In genomic region chr6:88794561-88794971, GRCm38 (mm10) we compare ENCODE assay signal across 15 mouse cellular contexts. TPM values are rescaled to one million over a fixed set of nuclear protein-coding genes. Genes with fewer than 3 reads are reported as not detected.
A peak's percentile ranks its signal among the peaks of the same experiment; 100 is the strongest.
DNase-seq lines count a peak whose midpoint lies in the region; ATAC-seq and TF ChIP-seq lines count a peak whose summit lies in the region.
"Had no signal": no experiment of that assay in that cellular context is flagged by ENCODE, and none has a peak within 500 bp of the region (broad histone marks: within the 10 kb centered on the region; RNA-seq: fewer than 3 reads in every experiment).

No protein-coding gene starts in this region.

- ATAC-seq in cerebellum, adult (ENCODE audit: insufficient number of reproducible peaks, low FRiP score, low TSS enrichment) = no peak
- peak; percentile 30; the same call in 1 of the 2 replicates for ATAC-seq in forebrain, postnatal 0 days
- ATAC-seq in midbrain, embryonic 14.5 days (ENCODE audit: low FRiP score, low TSS enrichment) = no peak
- ATAC-seq: intestine, postnatal 0 days; liver, postnatal 0 days; midbrain, embryonic 13.5 days had no signal

- no peaks in the 10 kb centered on the region for H3K27me3 ChIP-seq in kidney, adult 2 months (replicated peaks; ENCODE audit: control insufficient read depth, insufficient read depth, low read length)
- no peaks in the 10 kb centered on the region for H3K27me3 ChIP-seq in forebrain, postnatal 0 days (ENCODE audit: insufficient read depth, low read length)
- no peaks in the 10 kb centered on the region for H3K27me3 ChIP-seq in midbrain, embryonic 14.5 days (ENCODE audit: control insufficient read depth, insufficient read depth, low read length)
- H3K27me3 ChIP-seq: midbrain, embryonic 13.5 days had no signal

- peak overlapping the region; percentile 36; the same call in 1 of the 2 replicates for H3K4me2 ChIP-seq in forebrain, postnatal 0 days (ENCODE audit: low read depth)
- no peak overlapping the region for H3K4me2 ChIP-seq in midbrain, embryonic 14.5 days (ENCODE audit: low read length)
- H3K4me2 ChIP-seq: midbrain, embryonic 13.5 days had no signal

- peaks cover 7% of the 10 kb centered on the region; the same call in 1 of the 2 replicates for H3K4me1 ChIP-seq in kidney, adult 2 months (ENCODE audit: control insufficient read depth, insufficient read depth, low read length)
- H3K4me1 ChIP-seq in forebrain, postnatal 0 days (ENCODE audit: insufficient read depth) = peaks cover 15% of the 10 kb centered on the region; the same call in 1 of the 2 replicates
- peaks cover 11% of the 10 kb centered on the region for H3K4me1 ChIP-seq in midbrain, embryonic 14.5 days (ENCODE audit: control insufficient read depth, insufficient read depth, low read length)

- no peaks in the 10 kb centered on the region for H3K36me3 ChIP-seq in kidney, adult 2 months (ENCODE audit: control insufficient read depth, insufficient read depth, low read length)
- no peaks in the 10 kb centered on the region for H3K36me3 ChIP-seq in forebrain, postnatal 0 days (ENCODE audit: insufficient read depth)
- no peaks in the 10 kb centered on the region for H3K36me3 ChIP-seq in midbrain, embryonic 14.5 days (ENCODE audit: control insufficient read depth, insufficient read depth, low read length)
- H3K36me3 ChIP-seq: midbrain, embryonic 13.5 days had no signal

- H3K27ac ChIP-seq in kidney, adult 2 months (ENCODE audit: insufficient read depth, low read depth, low read length) = no peak overlapping the region
- H3K27ac ChIP-seq in forebrain, postnatal 0 days (ENCODE audit: low read depth, low read length) = 0 out of 2 replicates have a peak overlapping the region, but pooled peaks have one; percentile 50
- H3K27ac ChIP-seq in midbrain, embryonic 14.5 days (replicated peaks; ENCODE audit: low read depth, low read length) = no peak overlapping the region
- H3K27ac ChIP-seq: macrophage; midbrain, embryonic 13.5 days had no signal

- TF ChIP-seq POLR2A in kidney, adult 2 months (IDR thresholded peaks at IDR 0.05; ENCODE audit: low read depth, low read length) = no peak
- no peak for TF ChIP-seq POLR2A in brain, embryonic 14.5 days (IDR thresholded peaks at IDR 0.05; ENCODE audit: borderline replicate concordance, extremely low read depth, insufficient read depth, insufficient read length, poor library complexity, severe bottlenecking)

- TF ChIP-seq CTCF in kidney, adult 2 months (conservative IDR thresholded peaks at IDR 0.05; ENCODE audit: insufficient read depth, insufficient read length, low read depth, low read length) = no peak
- TF ChIP-seq CTCF in brain, embryonic 14.5 days (IDR thresholded peaks at IDR 0.05; ENCODE audit: borderline replicate concordance, extremely low read depth, insufficient read depth, insufficient read length) = no peak
- no peak for TF ChIP-seq CTCF in forebrain, postnatal 0 days (IDR thresholded peaks at IDR 0.05; ENCODE audit: low read depth)

- no peak overlapping the region for H3K4me3 ChIP-seq in kidney, adult 2 months (ENCODE audit: insufficient read depth, low read depth, low read length)
- no peak overlapping the region for H3K4me3 ChIP-seq in forebrain, postnatal 0 days (ENCODE audit: low read depth, low read length)
- no peak overlapping the region for H3K4me3 ChIP-seq in midbrain, embryonic 14.5 days (replicated peaks; ENCODE audit: low read depth, low read length)
- H3K4me3 ChIP-seq: erythroblast, embryonic 14.5 days; midbrain, embryonic 13.5 days had no signal

- 49% methylated on average over 14 of the region's 14 CpGs for WGBS in kidney, adult 2 months
- 45% methylated on average over 14 of the region's 14 CpGs for WGBS in forebrain, postnatal 0 days
- WGBS in midbrain, embryonic 14.5 days = 80% methylated on average over 14 of the region's 14 CpGs

- peak; percentile 64 for DNase-seq in cerebellum, adult 11-12 months
- DNase-seq in kidney, adult 2 months = peak; percentile 36
- no peak for DNase-seq in kidney, postnatal 25 days
- DNase-seq in brain, embryonic 14.5 days (ENCODE audit: low read depth) = peak; percentile 74
- DNase-seq in forebrain, postnatal 0 days = peak; percentile 48
- DNase-seq in thymus, postnatal 36 days = no peak
- no peak for DNase-seq in midbrain, embryonic 14.5 days
- DNase-seq: heart, postnatal 10 days; kidney, postnatal 4 days; liver, postnatal 0 days had no signal

- peak overlapping the region; percentile 4; the same call in 1 of the 2 replicates for H3K9ac ChIP-seq in forebrain, postnatal 0 days
- H3K9ac ChIP-seq in midbrain, embryonic 14.5 days (replicated peaks; ENCODE audit: low read length) = no peak overlapping the region
- H3K9ac ChIP-seq: liver, postnatal 0 days; midbrain, embryonic 13.5 days had no signal

- H3K9me3 ChIP-seq in forebrain, postnatal 0 days (ENCODE audit: low read length) = no peaks in the 10 kb centered on the region
- H3K9me3 ChIP-seq in midbrain, embryonic 14.5 days (ENCODE audit: control insufficient read depth, low read length) = no peaks in the 10 kb centered on the region
- H3K9me3 ChIP-seq: midbrain, embryonic 13.5 days had no signal

RNA-seq across cellular contexts. Expression of gene Abtb1, which starts 47.2 kb away (rescaled TPM):
- 52.8 and 67.8 TPM in 2 replicates for polyA plus RNA-seq in kidney, adult 2 months (2012; rRNA removed)
- polyA plus RNA-seq in brain, embryonic 14.5 days (2012; rRNA removed) = 61.7 and 83.6 TPM in 2 replicates
- 37.0 and 50.5 TPM in 2 replicates for total RNA-seq in forebrain, postnatal 0 days (2014; rRNA removed)
- polyA plus RNA-seq in forebrain, postnatal 0 days (2015; fragmentation: Nextera tagmentation; extraction: Ambion mirVana) = 30.4 and 31.1 TPM in 2 replicates
- polyA plus RNA-seq in midbrain, embryonic 14.5 days (2014; fragmentation: Nextera tagmentation; extraction: Ambion mirVana) = 30.1 and 41.7 TPM in 2 replicates

Comparison
In these comparisons a context has a peak if more than half of its experiments do, and no peak if none do; other contexts are left out.
1. DNase-seq: peak in cerebellum, adult 11-12 months (single experiment), kidney, adult 2 months (single experiment), brain, embryonic 14.5 days (single experiment) and forebrain, postnatal 0 days (single experiment); none in kidney, postnatal 25 days (0 of 2), thymus, postnatal 36 days (0 of 2) and midbrain, embryonic 14.5 days (single experiment).